Mouse (Mus musculus) retina, postnatal 7 days (tissue): ENCODE measurements around the gene Olfr701.

Experiments used
- DNase-seq: peaks from one replicate; pipeline ENCODE4 v3.0.0-alpha.2; 2012; ENCODE audit warnings: low read depth, low spot score

Olfr701 gene

GRCm38 (mm10) chr7:106813829-106814228 is at the start of gene Olfr701:
Gene Olfr701, plus strand, starts transcription at chr7:106814129.
- no peak for DNase-seq

GRCm38 (mm10) chr7:106788330-106788729 is 25.6 kb upstream of the Olfr701 start:
- no peak for DNase-seq

- DNase-seq, result no peak
Measured at GRCm38 (mm10) chr7:106793098-106793497, 20.8 kb upstream of the Olfr701 start, which contains the start of gene Olfr699. Gene Olfr699, minus strand, starts transcription at chr7:106793198.

- DNase-seq, result no peak
Measured at GRCm38 (mm10) chr7:106808734-106809133, 5.2 kb upstream of the Olfr701 start, which contains the start of gene Olfr700. Gene Olfr700, minus strand, starts transcription at chr7:106808834.

DNA sequence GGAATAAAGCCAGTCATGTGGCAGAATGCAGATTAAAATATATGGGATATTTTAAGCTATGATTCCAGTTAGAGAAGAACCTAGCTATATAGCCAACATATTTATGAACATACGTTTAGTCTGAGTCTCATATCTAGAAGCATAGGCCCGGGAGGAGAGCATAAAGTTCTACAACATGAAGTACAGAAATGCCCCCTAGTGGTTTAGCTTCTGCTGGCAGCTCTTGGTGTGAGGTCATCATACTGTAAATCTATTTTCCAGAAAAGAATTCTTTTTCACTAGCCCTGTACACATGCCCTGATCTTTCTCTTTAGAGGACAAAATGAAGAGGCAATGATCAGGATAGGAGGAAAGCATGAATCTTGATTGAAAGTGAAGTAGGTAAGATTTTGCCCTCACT is 1.8 kb downstream of the Olfr701 start:
- no peak for DNase-seq

DNA sequence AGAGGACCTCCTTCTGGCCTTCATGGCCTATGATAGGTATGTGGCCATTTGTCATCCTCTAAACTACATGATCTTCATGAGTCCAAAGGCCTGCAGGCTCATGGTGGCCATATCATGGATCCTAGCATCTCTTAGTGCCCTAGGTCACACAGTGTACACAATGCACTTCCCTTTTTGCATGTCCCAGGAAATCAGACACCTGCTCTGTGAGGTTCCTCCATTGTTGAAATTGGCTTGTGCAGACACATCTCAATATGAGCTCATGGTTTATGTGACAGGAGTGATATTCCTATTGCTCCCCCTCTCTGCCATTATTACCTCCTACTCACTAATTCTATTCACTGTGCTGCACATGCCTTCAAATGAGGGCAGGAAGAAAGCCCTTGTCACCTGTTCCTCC is 4.5 kb downstream of the Olfr701 start:
- DNase-seq, result no peak

DNA sequence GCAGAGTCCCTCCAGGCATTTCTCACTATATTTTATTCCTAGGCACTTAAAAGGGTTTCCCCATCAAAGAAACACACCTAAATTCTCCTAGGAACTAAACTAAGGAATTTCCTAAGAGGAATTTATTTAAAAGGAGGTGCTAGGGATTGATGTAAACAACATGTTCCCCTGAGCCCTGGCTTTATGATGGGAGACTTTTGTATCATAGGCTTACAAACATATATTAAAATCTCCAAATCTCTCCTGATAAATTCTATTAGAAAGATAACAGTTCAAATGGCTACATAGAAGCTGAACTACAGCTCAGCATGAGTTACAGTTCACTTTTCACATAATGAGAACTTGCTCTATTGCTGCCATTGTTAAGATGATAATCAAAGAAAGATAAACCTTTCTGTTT is 19.9 kb downstream of the Olfr701 start, which contains the start of gene Olfr702:
Gene Olfr702, minus strand, starts transcription at position 101 of the 400 bp plus-strand sequence.
- DNase-seq, result no peak

DNA sequence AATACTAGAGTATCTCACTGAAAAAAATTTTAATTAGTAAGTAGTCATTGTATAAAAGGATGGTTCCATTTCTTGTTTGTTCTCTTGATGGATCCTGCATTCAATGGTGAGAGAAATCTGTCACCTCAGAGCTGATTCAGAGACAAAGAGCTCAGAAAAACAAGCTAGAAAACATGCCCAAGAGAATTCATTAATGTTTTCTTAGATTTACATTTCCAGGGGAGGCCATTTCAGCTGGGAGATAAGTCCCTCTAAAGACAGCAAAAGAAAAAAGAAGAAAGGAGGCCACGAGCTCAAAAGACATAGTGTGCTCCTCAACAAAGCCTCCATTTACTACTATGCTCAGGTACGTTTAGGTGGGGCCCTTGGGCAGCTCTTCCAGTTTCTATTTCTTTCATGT is 29.1 kb downstream of the Olfr701 start, which contains the start of gene Olfr703:
Gene Olfr703, plus strand, starts transcription at position 301 of the 400 bp plus-strand sequence.
- DNase-seq, result no peak

DNA sequence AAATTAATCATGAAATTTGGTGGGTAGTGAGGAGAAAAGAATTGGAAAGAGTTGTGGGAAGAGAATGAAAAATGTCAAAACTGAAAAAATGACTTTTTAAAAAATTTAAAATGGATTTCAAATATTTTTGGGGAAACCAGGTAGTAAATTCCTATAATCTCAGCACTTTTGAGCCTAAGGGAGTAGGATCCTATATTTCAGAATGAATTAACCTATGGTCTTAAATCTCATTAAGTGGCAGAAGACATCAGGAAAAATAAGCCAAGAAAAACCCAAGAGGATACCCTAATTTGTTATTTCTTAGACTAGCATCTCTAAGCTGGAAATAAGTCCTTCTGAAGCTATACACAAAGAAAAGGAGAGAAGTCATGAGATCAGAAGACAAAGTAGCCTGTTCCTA is 49.0 kb downstream of the Olfr701 start, which contains the start of gene Olfr704:
Gene Olfr704, plus strand, starts transcription at position 301 of the 400 bp plus-strand sequence.
- DNase-seq, result no peak
